Mouse (Mus musculus) stomach, embryonic 15.5 days (tissue): ENCODE measurements at regions not wholly inside any gene's neighbourhood (a gene's known extent, or its start where the extent isn't known, plus 50 kb on each side); places are given as distances from the start of the nearest gene placed in this dataset.

Experiments used
- ATAC-seq: fragments of 200-750 bp; cut with Nextera tagmentation; 2 replicates; pipeline ENCODE4 v1.8.0; 2017; ENCODE audit warnings: low read depth, moderate number of reproducible peaks, moderate TSS enrichment; ENCODE audit not compliant: insufficient read depth, low FRiP score
- H3K27ac ChIP-seq: fragments of 300-500 bp; sonication (generic); 2 replicates; pipeline ENCODE4 v1.5.1; 2015; ENCODE audit warnings: mild to moderate bottlenecking, inconsistent platforms
- H3K27me3 ChIP-seq: fragments of 300-500 bp; sonication (generic); replicated peaks from 2 replicates; pipeline ENCODE4 v1.6.1; 2015; ENCODE audit warnings: inconsistent platforms
- H3K36me3 ChIP-seq: fragments of 300-500 bp; sonication (generic); 2 replicates; pipeline ENCODE4 v1.6.1; 2015; ENCODE audit warnings: inconsistent platforms
- H3K4me1 ChIP-seq: fragments of 300-500 bp; sonication (generic); 2 replicates; pipeline ENCODE4 v1.6.1; 2015; ENCODE audit warnings: inconsistent platforms
- H3K4me2 ChIP-seq: fragments of 300-500 bp; sonication (generic); 2 replicates; pipeline ENCODE4 v1.6.1; 2015; ENCODE audit warnings: mild to moderate bottlenecking, inconsistent platforms
- H3K4me3 ChIP-seq: fragments of 300-500 bp; sonication (generic); replicated peaks from 2 replicates; pipeline ENCODE4 v1.5.1; 2015; ENCODE audit warnings: inconsistent platforms
- H3K9ac ChIP-seq: fragments of 300-500 bp; sonication (generic); 2 replicates; pipeline ENCODE4 v1.6.1; 2015; ENCODE audit warnings: inconsistent platforms
- H3K9me3 ChIP-seq: fragments of 300-500 bp; sonication (generic); 2 replicates; pipeline ENCODE4 v1.6.1; 2016; ENCODE audit warnings: inconsistent platforms
- WGBS: fragments of 180-500 bp; shearing (Covaris S2); methylation state at CpG from one replicate; pipeline ENCODE4 v1.1.7; 2015; 5-methylcytosine and 5-hydroxymethylcytosine counted together

DNA sequence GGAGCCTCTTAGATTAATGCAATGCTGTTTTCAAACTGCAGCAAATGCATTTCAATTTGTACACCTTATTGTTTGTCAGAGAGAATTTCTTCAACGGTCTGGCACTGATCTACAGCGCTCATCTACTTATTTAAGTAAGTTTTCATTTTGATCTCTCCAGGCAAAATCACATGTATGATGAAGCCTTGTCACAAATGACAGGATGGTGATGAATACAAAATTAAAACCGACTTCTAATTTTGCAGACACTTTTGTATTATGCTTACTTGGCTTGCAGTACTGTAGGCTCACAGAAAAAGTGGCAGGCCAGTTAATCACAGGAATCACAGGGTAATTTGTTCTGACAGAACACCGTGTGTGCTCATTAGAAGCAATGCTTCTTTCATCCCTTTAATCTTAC lies 406.4 kb downstream of the Gria2 start:
- Histone ChIP-seq H3K27me3 (no peaks in the 10 kb centered on the region), H3K4me1 (no peaks in the 10 kb centered on the region), H3K4me2 (no peak overlapping the region), H3K9ac (no peak overlapping the region), H3K4me3 (no peak overlapping the region), H3K36me3 (no peaks in the 10 kb centered on the region), H3K9me3 (no peaks in the 10 kb centered on the region), H3K27ac (no peak overlapping the region)
- 67% methylated on average over 4 of the region's 4 CpGs for WGBS
- ATAC-seq: no peak

DNA sequence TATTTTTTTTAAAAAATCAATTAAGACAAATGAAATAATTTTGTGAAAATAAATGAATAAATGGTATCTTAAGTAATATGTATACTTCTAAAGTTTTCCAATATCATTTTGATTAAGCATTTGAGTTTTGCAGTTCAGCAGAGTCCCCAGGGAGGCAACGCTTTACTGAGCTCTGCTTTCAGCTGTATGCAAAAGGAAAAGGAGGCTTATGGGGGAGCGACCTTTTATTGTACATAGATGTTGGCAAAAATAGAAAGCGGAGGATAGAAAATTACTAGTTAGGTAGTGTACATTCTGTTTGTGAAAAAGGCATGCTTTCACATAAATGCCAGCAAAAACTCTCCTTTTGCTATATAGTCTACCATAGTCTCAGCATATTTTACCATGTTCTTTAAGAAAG lies 382.2 kb downstream of the Gria2 start:
- no peak overlapping the region for H3K9ac ChIP-seq
- WGBS: 81% methylated on average over 3 of the region's 3 CpGs
- no peak overlapping the region for H3K4me3 ChIP-seq
- ATAC-seq: no peak
- H3K27ac ChIP-seq: no peak overlapping the region
- no peaks in the 10 kb centered on the region for H3K36me3 ChIP-seq
- H3K4me1 ChIP-seq: no peaks in the 10 kb centered on the region
- no peaks in the 10 kb centered on the region for H3K9me3 ChIP-seq
- no peak overlapping the region for H3K4me2 ChIP-seq
- no peaks in the 10 kb centered on the region for H3K27me3 ChIP-seq

DNA sequence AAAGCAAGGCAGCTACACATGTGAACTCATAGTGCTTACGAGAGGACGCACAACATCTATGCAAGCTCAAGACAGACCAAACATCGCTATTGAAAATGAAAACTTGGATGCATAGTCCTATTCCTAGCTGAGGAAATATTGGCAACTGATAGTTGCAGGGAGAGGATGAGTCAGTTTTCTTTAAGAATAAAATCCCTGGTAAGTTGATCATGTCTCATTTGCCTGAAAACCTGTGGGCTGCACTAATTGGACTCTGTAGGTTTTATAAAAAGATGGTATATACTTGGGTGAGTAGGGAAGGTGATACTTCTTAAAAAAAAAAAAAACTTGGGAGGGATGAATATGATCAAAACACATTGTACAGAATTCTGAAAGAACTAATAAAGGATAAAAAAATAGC lies 381.2 kb downstream of the Gria2 start:
- Histone ChIP-seq H3K4me1 (no peaks in the 10 kb centered on the region), H3K27ac (no peak overlapping the region), H3K27me3 (no peaks in the 10 kb centered on the region), H3K9ac (no peak overlapping the region), H3K4me2 (no peak overlapping the region), H3K4me3 (no peak overlapping the region), H3K9me3 (no peaks in the 10 kb centered on the region), H3K36me3 (no peaks in the 10 kb centered on the region)
- ATAC-seq: no peak
- WGBS: 87% methylated on average over 3 of the region's 3 CpGs

DNA sequence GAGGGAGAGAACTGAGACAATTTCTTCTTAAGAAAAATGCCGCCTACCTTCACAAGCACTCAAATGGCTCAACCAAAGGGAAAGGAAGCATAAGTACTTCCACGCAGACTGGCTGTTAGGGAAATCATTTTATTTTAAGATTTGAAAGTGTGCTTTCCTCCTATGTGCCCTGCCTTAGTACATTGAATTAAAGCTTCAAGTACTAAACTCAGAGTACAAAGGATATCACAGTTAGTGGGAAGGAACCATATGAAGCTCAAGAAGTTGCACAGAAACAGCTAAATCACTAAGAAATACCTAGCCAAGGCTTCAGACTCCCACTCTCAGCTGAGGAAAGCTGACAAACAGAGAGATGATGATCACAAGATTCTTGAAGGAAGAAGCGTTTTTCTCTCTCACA lies 380.5 kb downstream of the Gria2 start:
- Histone ChIP-seq H3K9ac (no peak overlapping the region), H3K4me3 (no peak overlapping the region), H3K27ac (no peak overlapping the region), H3K27me3 (no peaks in the 10 kb centered on the region), H3K4me1 (no peaks in the 10 kb centered on the region), H3K36me3 (no peaks in the 10 kb centered on the region), H3K4me2 (no peak overlapping the region), H3K9me3 (no peaks in the 10 kb centered on the region)
- no peak for ATAC-seq
- 79% methylated on average over 3 of the region's 3 CpGs for WGBS

DNA sequence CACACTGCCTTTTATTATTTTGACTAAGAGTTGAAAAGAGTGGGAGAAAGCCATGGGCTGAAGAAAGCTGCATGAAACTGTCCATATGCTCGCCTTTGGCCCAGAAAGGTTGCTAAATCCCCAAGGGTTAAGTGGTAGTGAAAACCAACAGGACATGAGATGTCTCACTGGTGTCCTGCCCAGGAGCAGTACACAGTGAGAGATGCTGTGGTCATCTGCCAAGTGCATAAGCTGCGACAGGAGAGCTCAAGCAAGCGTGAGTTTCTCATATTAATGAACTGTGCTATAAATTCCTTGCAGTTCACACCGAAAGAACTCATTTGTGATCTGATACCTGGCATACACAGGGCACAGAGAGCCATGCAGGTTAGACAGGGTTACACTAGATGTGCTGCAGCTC lies 380.0 kb downstream of the Gria2 start:
- no peaks in the 10 kb centered on the region for H3K9me3 ChIP-seq
- H3K9ac ChIP-seq: no peak overlapping the region
- WGBS: 77% methylated on average over 4 of the region's 4 CpGs
- H3K4me2 ChIP-seq: no peak overlapping the region
- no peak overlapping the region for H3K4me3 ChIP-seq
- no peaks in the 10 kb centered on the region for H3K4me1 ChIP-seq
- no peak for ATAC-seq
- H3K27me3 ChIP-seq: no peaks in the 10 kb centered on the region
- H3K36me3 ChIP-seq: no peaks in the 10 kb centered on the region
- H3K27ac ChIP-seq: no peak overlapping the region
